Mouse (Mus musculus): ENCODE data around the gene Ces3a. TPM values are rescaled to one million over a fixed set of nuclear protein-coding genes. Genes with fewer than 3 reads are reported as not detected.
"Not testable (repeated sequence)": the region's sequence is repeated elsewhere in the genome, so short reads cannot be mapped to it uniquely, and the experiment has no call there.

The Ces3a gene
- total and polyA plus RNA-seq, 2 experiments from 2014 or later = not detected

DNA sequence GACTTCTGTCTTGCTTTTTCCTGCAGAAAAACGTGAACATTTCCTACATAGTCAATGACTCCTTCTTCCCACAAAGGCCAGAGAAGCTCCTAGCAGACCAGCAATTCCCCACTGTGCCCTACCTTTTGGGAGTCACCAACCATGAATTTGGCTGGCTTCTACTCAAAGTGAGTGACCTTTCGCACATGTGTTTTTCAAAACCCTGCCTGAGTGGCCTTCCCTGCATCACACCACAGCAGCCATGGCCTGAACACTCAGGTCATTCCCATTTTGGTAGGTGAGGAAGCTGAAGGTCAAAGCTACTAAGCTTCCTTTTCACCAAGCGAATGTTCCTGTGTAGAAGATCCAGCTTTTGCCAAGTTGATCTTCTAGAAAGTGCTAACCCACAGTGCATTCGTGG is 40.2 kb downstream of the Ces3a start:
- H3K9me3 ChIP-seq (ENCODE audit: low read length) = no peaks in the 10 kb centered on the region
- no peak overlapping the region for H3K4me2 ChIP-seq (ENCODE audit: low read depth, low read length)
- no peak overlapping the region for H3K9ac ChIP-seq (replicated peaks; ENCODE audit: low read length)
- H3K4me1 ChIP-seq (ENCODE audit: insufficient read depth, low read length) = no peaks in the 10 kb centered on the region
- H3K27me3 ChIP-seq (ENCODE audit: insufficient read depth, low read length) = no peaks in the 10 kb centered on the region
- 76% methylated on average over 4 of the region's 4 CpGs for WGBS
- ATAC-seq (no peak), DNase-seq (ENCODE audit: low spot score) (no peak)
- TF ChIP-seq CTCF (IDR thresholded peaks at IDR 0.05; ENCODE audit: low read depth) = no peak
- H3K4me3 ChIP-seq (ENCODE audit: low read length) = no peak overlapping the region
- H3K36me3 ChIP-seq (ENCODE audit: insufficient read depth, low read length) = no peaks in the 10 kb centered on the region
- no peak overlapping the region for H3K27ac ChIP-seq

GRCm38 (mm10) chr8:105093992-105094391 is 45.6 kb downstream of the Ces3a start:
- H3K36me3 ChIP-seq (ENCODE audit: insufficient read depth, low read length) = no peaks in the 10 kb centered on the region
- H3K9ac ChIP-seq (replicated peaks; ENCODE audit: low read length) = no peak overlapping the region
- no peaks in the 10 kb centered on the region for H3K27me3 ChIP-seq (ENCODE audit: insufficient read depth, low read length)
- H3K4me3 ChIP-seq (ENCODE audit: low read length) = no peak overlapping the region
- no peaks in the 10 kb centered on the region for H3K4me1 ChIP-seq (ENCODE audit: insufficient read depth, low read length)
- no peak overlapping the region for H3K4me2 ChIP-seq (ENCODE audit: low read depth, low read length)
- ATAC-seq = no peak
- no peaks in the 10 kb centered on the region for H3K9me3 ChIP-seq (ENCODE audit: low read length)
- DNase-seq (ENCODE audit: low spot score) = no peak
- WGBS = 92% methylated on average over 3 of the region's 3 CpGs
- TF ChIP-seq CTCF (IDR thresholded peaks at IDR 0.05; ENCODE audit: low read depth) = no peak
- H3K27ac ChIP-seq = no peak overlapping the region

- ATAC-seq = not testable (repeated sequence)
These were observed 53.8 kb downstream of the Ces3a start for GRCm38 (mm10) chr8:105102101-105102785.

GRCm38 (mm10) chr8:105103701-105104100 is 55.3 kb downstream of the Ces3a start:
- 83% methylated on average over 5 of the region's 5 CpGs for WGBS
- not testable (repeated sequence) for H3K27ac ChIP-seq; H3K4me3 ChIP-seq (ENCODE audit: low read length); DNase-seq (ENCODE audit: low spot score); H3K9ac ChIP-seq (replicated peaks; ENCODE audit: low read length); ATAC-seq; H3K4me2 ChIP-seq (ENCODE audit: low read depth, low read length); H3K9me3 ChIP-seq (ENCODE audit: low read length); H3K36me3 ChIP-seq (ENCODE audit: insufficient read depth, low read length); H3K27me3 ChIP-seq (ENCODE audit: insufficient read depth, low read length); H3K4me1 ChIP-seq (ENCODE audit: insufficient read depth, low read length)

More at GRCm38 (mm10) chr8:105102101-105102785, 53.8 kb downstream of the Ces3a start:
- WGBS = 77% methylated on average over 4 of the region's 4 CpGs
- not testable (repeated sequence) for DNase-seq (ENCODE audit: low spot score); H3K4me1 ChIP-seq (ENCODE audit: insufficient read depth, low read length); H3K4me2 ChIP-seq (ENCODE audit: low read depth, low read length); H3K27me3 ChIP-seq (ENCODE audit: insufficient read depth, low read length); H3K9me3 ChIP-seq (ENCODE audit: low read length); H3K36me3 ChIP-seq (ENCODE audit: insufficient read depth, low read length); H3K4me3 ChIP-seq (ENCODE audit: low read length); H3K27ac ChIP-seq; H3K9ac ChIP-seq (replicated peaks; ENCODE audit: low read length)

- DNase-seq (ENCODE audit: low spot score) = no peak
- Histone ChIP-seq H3K4me3 (ENCODE audit: low read length) (no peak overlapping the region), H3K27me3 (ENCODE audit: insufficient read depth, low read length) (no peaks in the 10 kb centered on the region), H3K9ac (replicated peaks; ENCODE audit: low read length) (no peak overlapping the region), H3K4me2 (ENCODE audit: low read depth, low read length) (no peak overlapping the region), H3K27ac (no peak overlapping the region), H3K4me1 (ENCODE audit: insufficient read depth, low read length) (no peaks in the 10 kb centered on the region), H3K36me3 (ENCODE audit: insufficient read depth, low read length) (no peaks in the 10 kb centered on the region), H3K9me3 (ENCODE audit: low read length) (no peaks in the 10 kb centered on the region)
- TF ChIP-seq CTCF (IDR thresholded peaks at IDR 0.05; ENCODE audit: low read depth) = no peak
- no peak for ATAC-seq
- WGBS = 88% methylated on average over 3 of the region's 3 CpGs
These were observed 55.8 kb downstream of the Ces3a start for GRCm38 (mm10) chr8:105104220-105104619.

Other genes with a start within 250 kb of the Ces3a start
- 0.10 TPM in 1 of 2 replicates, not detected in the other for gene Ces2b, start 217.0 kb upstream of the Ces3a start, total RNA-seq (2014; rRNA removed)
- 0.08 TPM in 2 replicates for gene Ces2b, start 217.0 kb upstream of the Ces3a start, polyA plus RNA-seq (2015; fragmentation: Nextera tagmentation; extraction: Ambion mirVana)
- not detected in 2 replicates for gene Ces2c, start 201.5 kb upstream of the Ces3a start, total RNA-seq (2014; rRNA removed)
- not detected in 2 replicates for gene Ces2c, start 201.5 kb upstream of the Ces3a start, polyA plus RNA-seq (2015; fragmentation: Nextera tagmentation; extraction: Ambion mirVana)
- gene Ces2e, start 122.3 kb upstream of the Ces3a start, total RNA-seq (2014; rRNA removed) = not detected in 2 replicates
- not detected in 2 replicates for gene Ces2e, start 122.3 kb upstream of the Ces3a start, polyA plus RNA-seq (2015; fragmentation: Nextera tagmentation; extraction: Ambion mirVana)
- gene Ces2f, start 101.2 kb upstream of the Ces3a start, total RNA-seq (2014; rRNA removed) = not detected in 2 replicates
- not detected in 2 replicates for gene Ces2f, start 101.2 kb upstream of the Ces3a start, polyA plus RNA-seq (2015; fragmentation: Nextera tagmentation; extraction: Ambion mirVana)
- gene Ces2g, start 86.9 kb upstream of the Ces3a start, total RNA-seq (2014; rRNA removed) = 0.31 TPM in 1 of 2 replicates, not detected in the other
- 0.19 and 0.20 TPM in 2 replicates for gene Ces2g, start 86.9 kb upstream of the Ces3a start, polyA plus RNA-seq (2015; fragmentation: Nextera tagmentation; extraction: Ambion mirVana)
- not detected in 2 replicates for gene Ces2h, start 47.7 kb upstream of the Ces3a start, total RNA-seq (2014; rRNA removed)
- not detected in 2 replicates for gene Ces2h, start 47.7 kb upstream of the Ces3a start, polyA plus RNA-seq (2015; fragmentation: Nextera tagmentation; extraction: Ambion mirVana)
- gene Ces3b, start 35.2 kb downstream of the Ces3a start, total RNA-seq (2014; rRNA removed) = not detected in 2 replicates
- gene Ces3b, start 35.2 kb downstream of the Ces3a start, polyA plus RNA-seq (2015; fragmentation: Nextera tagmentation; extraction: Ambion mirVana) = not detected in 2 replicates
- 0.10 TPM in 1 of 2 replicates, not detected in the other for gene Ces4a, start 83.2 kb downstream of the Ces3a start, total RNA-seq (2014; rRNA removed)
- 0.16 TPM in 1 of 2 replicates, not detected in the other for gene Ces4a, start 83.2 kb downstream of the Ces3a start, polyA plus RNA-seq (2015; fragmentation: Nextera tagmentation; extraction: Ambion mirVana)
- 45.1 and 54.3 TPM in 2 replicates for gene Cbfb, start 122.1 kb downstream of the Ces3a start, total RNA-seq (2014; rRNA removed)
- gene Cbfb, start 122.1 kb downstream of the Ces3a start, polyA plus RNA-seq (2015; fragmentation: Nextera tagmentation; extraction: Ambion mirVana) = 27.8 and 30.5 TPM in 2 replicates
- 32.2 and 39.5 TPM in 2 replicates for gene D230025D16Rik, start 176.5 kb downstream of the Ces3a start, total RNA-seq (2014; rRNA removed)
- 22.1 and 23.5 TPM in 2 replicates for gene D230025D16Rik, start 176.5 kb downstream of the Ces3a start, polyA plus RNA-seq (2015; fragmentation: Nextera tagmentation; extraction: Ambion mirVana)
- gene B3gnt9, start 206.6 kb downstream of the Ces3a start, total RNA-seq (2014; rRNA removed) = 17.4 and 18.8 TPM in 2 replicates
- gene B3gnt9, start 206.6 kb downstream of the Ces3a start, polyA plus RNA-seq (2015; fragmentation: Nextera tagmentation; extraction: Ambion mirVana) = 10.4 and 10.7 TPM in 2 replicates
- 11.5 and 15.6 TPM in 2 replicates for gene Tradd, start 216.0 kb downstream of the Ces3a start, total RNA-seq (2014; rRNA removed)
- gene Tradd, start 216.0 kb downstream of the Ces3a start, polyA plus RNA-seq (2015; fragmentation: Nextera tagmentation; extraction: Ambion mirVana) = 14.6 and 14.9 TPM in 2 replicates
- gene Fbxl8, start 216.0 kb downstream of the Ces3a start, total RNA-seq (2014; rRNA removed) = 0.50 and 3.1 TPM in 2 replicates
- gene Fbxl8, start 216.0 kb downstream of the Ces3a start, polyA plus RNA-seq (2015; fragmentation: Nextera tagmentation; extraction: Ambion mirVana) = 1.2 and 1.3 TPM in 2 replicates
- gene Hsf4, start 221.2 kb downstream of the Ces3a start, total RNA-seq (2014; rRNA removed) = 0.63 TPM in 1 of 2 replicates, not detected in the other
- 1.4 and 1.5 TPM in 2 replicates for gene Hsf4, start 221.2 kb downstream of the Ces3a start, polyA plus RNA-seq (2015; fragmentation: Nextera tagmentation; extraction: Ambion mirVana)
- gene Nol3, start 227.5 kb downstream of the Ces3a start, total RNA-seq (2014; rRNA removed) = 2.1 and 2.6 TPM in 2 replicates
- 6.6 and 6.9 TPM in 2 replicates for gene Nol3, start 227.5 kb downstream of the Ces3a start, polyA plus RNA-seq (2015; fragmentation: Nextera tagmentation; extraction: Ambion mirVana)
- gene 4931428F04Rik, start 241.3 kb downstream of the Ces3a start, total RNA-seq (2014; rRNA removed) = 52.3 and 63.4 TPM in 2 replicates
- gene 4931428F04Rik, start 241.3 kb downstream of the Ces3a start, polyA plus RNA-seq (2015; fragmentation: Nextera tagmentation; extraction: Ambion mirVana) = 67.3 and 82.8 TPM in 2 replicates
- gene Exoc3l, start 247.5 kb downstream of the Ces3a start, total RNA-seq (2014; rRNA removed) = 2.4 and 8.2 TPM in 2 replicates
- gene Exoc3l, start 247.5 kb downstream of the Ces3a start, polyA plus RNA-seq (2015; fragmentation: Nextera tagmentation; extraction: Ambion mirVana) = 5.9 and 8.0 TPM in 2 replicates
- 39.2 and 44.8 TPM in 2 replicates for gene E2f4, start 249.1 kb downstream of the Ces3a start, total RNA-seq (2014; rRNA removed)
- gene E2f4, start 249.1 kb downstream of the Ces3a start, polyA plus RNA-seq (2015; fragmentation: Nextera tagmentation; extraction: Ambion mirVana) = 25.6 and 28.3 TPM in 2 replicates